Mouse (Mus musculus): ENCODE measurements around the gene Eif4e. TPM values are rescaled to one million over a fixed set of nuclear protein-coding genes. Genes with fewer than 3 reads are reported as not detected.

Gene Eif4e
- total and polyA plus RNA-seq, 2 experiments from 2014 or later = 104 to 293 TPM

GRCm38 (mm10) chr3:138498731-138499130 lies 27.2 kb upstream of the Eif4e start:
- Histone ChIP-seq H3K9ac (replicated peaks; ENCODE audit: low read length, poor library complexity, severe bottlenecking) (no peak overlapping the region), H3K27me3 (ENCODE audit: insufficient read depth, low read length) (no peaks in the 10 kb centered on the region), H3K27ac (ENCODE audit: low read depth, low read length) (no peak overlapping the region), H3K36me3 (ENCODE audit: insufficient read depth, low read length) (no peaks in the 10 kb centered on the region), H3K4me1 (ENCODE audit: insufficient read depth, low read length) (no peaks in the 10 kb centered on the region), H3K9me3 (ENCODE audit: low read length) (no peaks in the 10 kb centered on the region), H3K4me3 (ENCODE audit: low read depth, low read length) (no peak overlapping the region), H3K4me2 (ENCODE audit: low read depth, low read length, poor library complexity, severe bottlenecking) (no peak overlapping the region)
- WGBS = 81% methylated on average over 4 of the region's 4 CpGs
- no peak for TF ChIP-seq CTCF (IDR thresholded peaks at IDR 0.05)
- no peak for DNase-seq (ENCODE audit: low spot score)
- no peak for ATAC-seq (ENCODE audit: low FRiP score)

- no peaks in the 10 kb centered on the region for H3K4me1 ChIP-seq (ENCODE audit: insufficient read depth, low read length)
- 0 out of 2 replicates have a peak overlapping the region, but pooled peaks have one; percentile 1 for H3K4me2 ChIP-seq (ENCODE audit: low read depth, low read length, poor library complexity, severe bottlenecking)
- no peak overlapping the region for H3K27ac ChIP-seq (ENCODE audit: low read depth, low read length)
- no peak for TF ChIP-seq CTCF (IDR thresholded peaks at IDR 0.05)
- DNase-seq (ENCODE audit: low spot score) = no peak
- H3K9me3 ChIP-seq (ENCODE audit: low read length) = no peaks in the 10 kb centered on the region
- H3K9ac ChIP-seq (replicated peaks; ENCODE audit: low read length, poor library complexity, severe bottlenecking) = 0 out of 2 replicates have a peak overlapping the region, but pooled peaks have one; percentile 36
- no peak overlapping the region for H3K4me3 ChIP-seq (ENCODE audit: low read depth, low read length)
- 22% methylated on average over 15 of the region's 15 CpGs for WGBS
- H3K36me3 ChIP-seq (ENCODE audit: insufficient read depth, low read length) = no peaks in the 10 kb centered on the region
- no peaks in the 10 kb centered on the region for H3K27me3 ChIP-seq (ENCODE audit: insufficient read depth, low read length)
- ATAC-seq (ENCODE audit: low FRiP score) = no peak
These were observed 25.9 kb upstream of the Eif4e start for GRCm38 (mm10) chr3:138499854-138500740.

GRCm38 (mm10) chr3:138503754-138504153 lies 22.2 kb upstream of the Eif4e start:
- Histone ChIP-seq H3K36me3 (ENCODE audit: insufficient read depth, low read length) (no peaks in the 10 kb centered on the region), H3K4me2 (ENCODE audit: low read depth, low read length, poor library complexity, severe bottlenecking) (no peak overlapping the region), H3K9me3 (ENCODE audit: low read length) (no peaks in the 10 kb centered on the region), H3K9ac (replicated peaks; ENCODE audit: low read length, poor library complexity, severe bottlenecking) (no peak overlapping the region), H3K4me1 (ENCODE audit: insufficient read depth, low read length) (no peaks in the 10 kb centered on the region), H3K27me3 (ENCODE audit: insufficient read depth, low read length) (no peaks in the 10 kb centered on the region), H3K27ac (ENCODE audit: low read depth, low read length) (no peak overlapping the region), H3K4me3 (ENCODE audit: low read depth, low read length) (no peak overlapping the region)
- no peak for DNase-seq (ENCODE audit: low spot score)
- no peak for TF ChIP-seq CTCF (IDR thresholded peaks at IDR 0.05)
- no peak for ATAC-seq (ENCODE audit: low FRiP score)
- WGBS = 91% methylated on average over 11 of the region's 11 CpGs

GRCm38 (mm10) chr3:138506749-138507148 lies 19.2 kb upstream of the Eif4e start:
- TF ChIP-seq CTCF (IDR thresholded peaks at IDR 0.05) = peak; percentile 76
- DNase-seq (ENCODE audit: low spot score) (peak; percentile 71), ATAC-seq (ENCODE audit: low FRiP score) (no peak)
- Histone ChIP-seq H3K36me3 (ENCODE audit: insufficient read depth, low read length) (no peaks in the 10 kb centered on the region), H3K4me1 (ENCODE audit: insufficient read depth, low read length) (no peaks in the 10 kb centered on the region), H3K4me2 (ENCODE audit: low read depth, low read length, poor library complexity, severe bottlenecking) (no peak overlapping the region), H3K27me3 (ENCODE audit: insufficient read depth, low read length) (no peaks in the 10 kb centered on the region), H3K9ac (replicated peaks; ENCODE audit: low read length, poor library complexity, severe bottlenecking) (no peak overlapping the region), H3K9me3 (ENCODE audit: low read length) (no peaks in the 10 kb centered on the region), H3K27ac (ENCODE audit: low read depth, low read length) (no peak overlapping the region), H3K4me3 (ENCODE audit: low read depth, low read length) (no peak overlapping the region)
- 54% methylated on average over 6 of the region's 6 CpGs for WGBS

- Histone ChIP-seq H3K36me3 (ENCODE audit: insufficient read depth, low read length) (no peaks in the 10 kb centered on the region), H3K4me2 (ENCODE audit: low read depth, low read length, poor library complexity, severe bottlenecking) (no peak overlapping the region), H3K4me3 (ENCODE audit: low read depth, low read length) (no peak overlapping the region), H3K9me3 (ENCODE audit: low read length) (no peaks in the 10 kb centered on the region), H3K9ac (replicated peaks; ENCODE audit: low read length, poor library complexity, severe bottlenecking) (no peak overlapping the region), H3K27me3 (ENCODE audit: insufficient read depth, low read length) (no peaks in the 10 kb centered on the region), H3K4me1 (ENCODE audit: insufficient read depth, low read length) (no peaks in the 10 kb centered on the region), H3K27ac (ENCODE audit: low read depth, low read length) (no peak overlapping the region)
- no peak for TF ChIP-seq CTCF (IDR thresholded peaks at IDR 0.05)
- DNase-seq (ENCODE audit: low spot score) (no peak), ATAC-seq (ENCODE audit: low FRiP score) (no peak)
- 86% methylated on average over 2 of the region's 2 CpGs for WGBS
These were observed 16.4 kb upstream of the Eif4e start for GRCm38 (mm10) chr3:138509581-138509980.

- no peak for TF ChIP-seq CTCF (IDR thresholded peaks at IDR 0.05)
- WGBS = 79% methylated on average over 5 of the region's 5 CpGs
- no peak for DNase-seq (ENCODE audit: low spot score)
These were observed 15.5 kb upstream of the Eif4e start for GRCm38 (mm10) chr3:138510471-138510870.

More at GRCm38 (mm10) chr3:138510471-138510870, 15.5 kb upstream of the Eif4e start:
- Histone ChIP-seq H3K4me2 (ENCODE audit: low read depth, low read length, poor library complexity, severe bottlenecking) (no peak overlapping the region), H3K4me3 (ENCODE audit: low read depth, low read length) (no peak overlapping the region), H3K27me3 (ENCODE audit: insufficient read depth, low read length) (no peaks in the 10 kb centered on the region), H3K9ac (replicated peaks; ENCODE audit: low read length, poor library complexity, severe bottlenecking) (no peak overlapping the region), H3K4me1 (ENCODE audit: insufficient read depth, low read length) (0 out of 2 replicates have a peak, but pooled peaks cover 2% of the 10 kb centered on the region), H3K27ac (ENCODE audit: low read depth, low read length) (no peak overlapping the region), H3K36me3 (ENCODE audit: insufficient read depth, low read length) (no peaks in the 10 kb centered on the region), H3K9me3 (ENCODE audit: low read length) (no peaks in the 10 kb centered on the region)
- no peak for ATAC-seq (ENCODE audit: low FRiP score)
